Mouse (Mus musculus) left cerebral cortex, adult 8-10 months (tissue): ENCODE data around the gene Usp43. TPM values are rescaled to one million over a fixed set of nuclear protein-coding genes. Genes with fewer than 3 reads are reported as not detected.

Experiments
- DNase-seq, 2 experiments: peaks; one replicate each; pipeline ENCODE4 v3.0.0; 2022; ENCODE audit warnings: low spot score in 2 of 2
- total RNA-seq, 4 experiments: library from RNA; stranded (reverse); gene quantifications; 2 replicates each; pipeline ENCODE4 v1.2.4; 2022

Gene Usp43
- total RNA-seq, 4 experiments from 2014 or later = 3.0 to 4.6 (median 3.9) TPM

DNA sequence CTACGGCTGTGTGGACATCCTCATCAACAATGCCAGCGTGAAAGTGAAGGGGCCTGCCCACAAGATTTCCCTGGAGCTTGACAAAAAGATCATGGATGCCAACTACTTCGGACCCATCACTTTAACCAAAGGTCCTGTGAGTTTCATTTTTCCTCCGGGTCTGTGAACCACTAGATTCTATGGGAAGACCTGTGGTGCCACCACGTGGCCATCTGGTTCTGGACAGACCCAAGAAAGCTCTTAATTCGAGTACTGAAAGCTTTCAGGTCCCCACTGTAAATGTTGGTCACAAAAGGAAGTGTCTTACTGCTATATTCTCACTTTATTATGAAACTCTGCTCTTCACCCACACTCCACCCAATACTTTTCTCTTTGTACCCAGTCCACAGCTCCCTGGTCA is 110.4 kb downstream of the Usp43 start:
- no peak for DNase-seq

- DNase-seq = no peak
Measured at GRCm38 (mm10) chr11:67808051-67808450, 113.9 kb downstream of the Usp43 start.

- no peak for DNase-seq
Measured at GRCm38 (mm10) chr11:67806832-67807597, 114.9 kb downstream of the Usp43 start.

- DNase-seq = no peak
Measured at GRCm38 (mm10) chr11:67805538-67805937, 116.4 kb downstream of the Usp43 start.

Other genes with a start within 250 kb of the Usp43 start
- 1 to 10 TPM in 2 of 4 experiments, under 1 TPM in 2; 0.72 to 2.4 (median 1.0) TPM for gene Rcvrn, start 226.8 kb downstream of the Usp43 start, total RNA-seq
- gene Glp2r, start 151.0 kb downstream of the Usp43 start, total RNA-seq = 1 to 10 TPM; 1.4 to 2.0 (median 1.8) TPM
- gene Gsg1l2, start 147.5 kb downstream of the Usp43 start, total RNA-seq = not detected
- gene Dhrs7c, start 124.0 kb downstream of the Usp43 start, total RNA-seq = not detected
- 1 to 10 TPM; 4.9 to 8.6 (median 5.8) TPM for gene Cfap52, start 43.5 kb upstream of the Usp43 start, total RNA-seq
- 10 to 100 TPM; 27.4 to 41.6 (median 32.4) TPM for gene Stx8, start 44.0 kb upstream of the Usp43 start, total RNA-seq